Comparison of ENCODE assay signal across 14 mouse cellular contexts in the genomic region with DNA sequence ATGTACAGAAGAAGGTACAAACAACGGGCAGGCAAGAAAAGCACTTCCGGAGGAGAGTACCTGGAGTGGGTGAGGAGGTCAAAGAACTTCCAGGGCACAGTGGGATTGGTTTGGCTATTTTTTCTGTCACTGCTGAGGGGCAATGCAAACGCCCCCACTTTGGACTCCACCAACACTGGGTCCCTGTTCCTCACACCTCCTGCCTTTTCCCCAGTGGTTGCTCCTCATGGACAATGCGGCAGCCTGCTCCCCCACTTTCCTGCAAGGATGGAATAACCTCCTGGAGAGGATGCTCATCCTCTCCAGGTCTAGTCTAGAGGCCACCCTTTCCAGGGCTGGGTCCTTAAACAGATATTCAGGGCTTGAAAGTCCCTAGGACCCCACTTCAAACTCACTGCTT. TPM values are rescaled to one million over a fixed set of nuclear protein-coding genes. Genes with fewer than 3 reads are reported as not detected.
DNase-seq lines count a peak whose midpoint lies in the region; ATAC-seq and TF ChIP-seq lines count a peak whose summit lies in the region.
"Had no signal": no experiment of that assay in that cellular context is flagged by ENCODE, and none has a peak within 500 bp of the region (broad histone marks: within the 10 kb centered on the region; RNA-seq: fewer than 3 reads in every experiment).

No protein-coding gene starts in this region.

- no peak for DNase-seq in forebrain, embryonic 11.5 days (ENCODE audit: low spot score)
- DNase-seq in liver = no peak
- DNase-seq in gastrocnemius, adult 2 months = no peak
- DNase-seq in thymus, postnatal 4 days = no peak
- DNase-seq: adrenal gland, postnatal 10 days; cerebellum, adult 11-12 months; heart, postnatal 4 days; kidney, postnatal 14 days; liver, postnatal 0 days; thymus, postnatal 25 days had no signal

- no peaks in the 10 kb centered on the region for H3K9me3 ChIP-seq in intestine, embryonic 16.5 days (ENCODE audit: control insufficient read depth, low read length)
- no peaks in the 10 kb centered on the region for H3K9me3 ChIP-seq in intestine, embryonic 15.5 days
- H3K9me3 ChIP-seq in forebrain, embryonic 11.5 days (ENCODE audit: control insufficient read depth, low read length) = no peaks in the 10 kb centered on the region
- no peaks in the 10 kb centered on the region for H3K9me3 ChIP-seq in hindbrain, embryonic 16.5 days (ENCODE audit: control insufficient read depth, low read length)
- H3K9me3 ChIP-seq in midbrain, embryonic 15.5 days = no peaks in the 10 kb centered on the region

- H3K4me3 ChIP-seq in intestine, embryonic 16.5 days (ENCODE audit: low read length) = no peak overlapping the region; the same call in 1 of the 2 replicates
- H3K4me3 ChIP-seq in intestine, embryonic 15.5 days (replicated peaks) = no peak overlapping the region
- H3K4me3 ChIP-seq in forebrain, embryonic 11.5 days (ENCODE audit: low read depth, low read length) = peak overlapping the region; percentile 21; the same call in 1 of the 2 replicates
- peak overlapping the region; percentile 39 for H3K4me3 ChIP-seq in hindbrain, embryonic 16.5 days (ENCODE audit: low read length)
- no peak overlapping the region for H3K4me3 ChIP-seq in midbrain, embryonic 15.5 days
- no peak overlapping the region for H3K4me3 ChIP-seq in gastrocnemius, adult 2 months

- no peak for ATAC-seq in intestine, embryonic 16.5 days
- ATAC-seq in intestine, embryonic 15.5 days = no peak
- no peak for ATAC-seq in forebrain, embryonic 11.5 days (replicated peaks; ENCODE audit: low FRiP score)
- no peak for ATAC-seq in hindbrain, embryonic 16.5 days
- ATAC-seq in midbrain, embryonic 15.5 days (replicated peaks) = 0 out of 2 replicates have a peak, but pooled peaks have one; percentile 12
- ATAC-seq: liver, postnatal 0 days had no signal

- peak overlapping the region; percentile 54; the same call in 1 of the 2 replicates for H3K4me2 ChIP-seq in intestine, embryonic 16.5 days (ENCODE audit: low read depth, low read length)
- H3K4me2 ChIP-seq in intestine, embryonic 15.5 days (replicated peaks) = no peak overlapping the region
- H3K4me2 ChIP-seq in forebrain, embryonic 11.5 days (ENCODE audit: low read depth, low read length, severe bottlenecking) = peak overlapping the region; percentile 51; the same call in 1 of the 2 replicates
- H3K4me2 ChIP-seq in hindbrain, embryonic 16.5 days (ENCODE audit: low read length) = peak overlapping the region; percentile 81
- peak overlapping the region; percentile 57 for H3K4me2 ChIP-seq in midbrain, embryonic 15.5 days

- H3K9ac ChIP-seq in intestine, embryonic 16.5 days (ENCODE audit: low read depth, low read length) = no peak overlapping the region
- H3K9ac ChIP-seq in intestine, embryonic 15.5 days = no peak overlapping the region
- H3K9ac ChIP-seq in forebrain, embryonic 11.5 days (ENCODE audit: low read length) = no peak overlapping the region
- H3K9ac ChIP-seq in hindbrain, embryonic 16.5 days (ENCODE audit: low read depth, low read length) = no peak overlapping the region
- H3K9ac ChIP-seq in midbrain, embryonic 15.5 days = no peak overlapping the region
- H3K9ac ChIP-seq: liver, postnatal 0 days had no signal

- H3K4me1 ChIP-seq in intestine, embryonic 16.5 days (ENCODE audit: control insufficient read depth, insufficient read depth, low read length) = no peaks in the 10 kb centered on the region
- H3K4me1 ChIP-seq in intestine, embryonic 15.5 days (replicated peaks) = peaks cover 4% of the 10 kb centered on the region
- peaks cover 16% of the 10 kb centered on the region for H3K4me1 ChIP-seq in forebrain, embryonic 11.5 days (replicated peaks; ENCODE audit: control insufficient read depth, insufficient read depth, low read length)
- peaks cover 7% of the 10 kb centered on the region for H3K4me1 ChIP-seq in hindbrain, embryonic 16.5 days (ENCODE audit: control insufficient read depth, insufficient read depth, low read depth, low read length)
- peaks cover 10% of the 10 kb centered on the region for H3K4me1 ChIP-seq in midbrain, embryonic 15.5 days

- H3K27me3 ChIP-seq in intestine, embryonic 16.5 days (replicated peaks; ENCODE audit: control insufficient read depth, insufficient read depth, low read length) = peaks cover 50% of the 10 kb centered on the region
- peaks cover 70% of the 10 kb centered on the region for H3K27me3 ChIP-seq in intestine, embryonic 15.5 days (replicated peaks)
- H3K27me3 ChIP-seq in forebrain, embryonic 11.5 days (ENCODE audit: control insufficient read depth, insufficient read depth, low read length) = peaks cover 77% of the 10 kb centered on the region
- H3K27me3 ChIP-seq in hindbrain, embryonic 16.5 days (replicated peaks; ENCODE audit: control insufficient read depth, insufficient read depth, low read length) = peaks cover 41% of the 10 kb centered on the region
- peaks cover 71% of the 10 kb centered on the region for H3K27me3 ChIP-seq in midbrain, embryonic 15.5 days (replicated peaks)

- H3K36me3 ChIP-seq in intestine, embryonic 16.5 days (ENCODE audit: control insufficient read depth, insufficient read depth, low read length) = no peaks in the 10 kb centered on the region
- no peaks in the 10 kb centered on the region for H3K36me3 ChIP-seq in intestine, embryonic 15.5 days
- H3K36me3 ChIP-seq in forebrain, embryonic 11.5 days (ENCODE audit: control insufficient read depth, insufficient read depth, low read length) = no peaks in the 10 kb centered on the region
- H3K36me3 ChIP-seq in hindbrain, embryonic 16.5 days (ENCODE audit: control insufficient read depth, insufficient read depth, low read length) = no peaks in the 10 kb centered on the region
- H3K36me3 ChIP-seq in midbrain, embryonic 15.5 days (replicated peaks) = no peaks in the 10 kb centered on the region

- no peak for TF ChIP-seq CTCF in gastrocnemius, adult 2 months (IDR thresholded peaks at IDR 0.05)

- no peak overlapping the region for H3K27ac ChIP-seq in intestine, embryonic 16.5 days (ENCODE audit: low read length)
- no peak overlapping the region for H3K27ac ChIP-seq in intestine, embryonic 15.5 days
- no peak overlapping the region for H3K27ac ChIP-seq in forebrain, embryonic 11.5 days (ENCODE audit: low read depth, low read length)
- H3K27ac ChIP-seq in hindbrain, embryonic 16.5 days (ENCODE audit: low read depth, low read length) = no peak overlapping the region
- H3K27ac ChIP-seq in midbrain, embryonic 15.5 days = no peak overlapping the region
- H3K27ac ChIP-seq in gastrocnemius, adult 2 months = no peak overlapping the region

- intact Hi-C loops in gastrocnemius, adult 2 months (cut with DNase I) = no loop called here

- WGBS in intestine, embryonic 16.5 days = 22% methylated on average over 4 of the region's 4 CpGs
- 11% methylated on average over 4 of the region's 4 CpGs for WGBS in intestine, embryonic 15.5 days
- WGBS in forebrain, embryonic 11.5 days = 3% methylated on average over 4 of the region's 4 CpGs
- 16% methylated on average over 4 of the region's 4 CpGs for WGBS in hindbrain, embryonic 16.5 days
- WGBS in midbrain, embryonic 15.5 days = 26% methylated on average over 4 of the region's 4 CpGs

RNA-seq across cellular contexts. Expression of gene Faah, which starts 38.8 kb away (rescaled TPM):
- 83.7 and 108 TPM in 2 replicates for polyA plus RNA-seq in intestine, embryonic 16.5 days (2015; fragmentation: Nextera tagmentation; extraction: Ambion mirVana)
- polyA plus RNA-seq in intestine, embryonic 15.5 days (2015; fragmentation: Nextera tagmentation; extraction: Ambion mirVana) = 48.2 and 57.6 TPM in 2 replicates
- polyA plus RNA-seq in forebrain, embryonic 11.5 days (2014; fragmentation: Nextera tagmentation; extraction: Ambion mirVana) = 1.2 and 1.7 TPM in 2 replicates
- polyA plus RNA-seq in hindbrain, embryonic 16.5 days (2015; fragmentation: Nextera tagmentation; extraction: Ambion mirVana) = 23.8 and 27.5 TPM in 2 replicates
- 26.3 and 26.7 TPM in 2 replicates for polyA plus RNA-seq in midbrain, embryonic 15.5 days (2015; fragmentation: Nextera tagmentation; extraction: Ambion mirVana)
- total RNA-seq in gastrocnemius, adult 2 months (2021) = under 1 TPM; 0.20 to 0.22 TPM

RNA-seq across cellular contexts. Expression of gene Dmbx1, which starts 39.2 kb away (rescaled TPM):
- not detected in 2 replicates for polyA plus RNA-seq in intestine, embryonic 16.5 days (2015; fragmentation: Nextera tagmentation; extraction: Ambion mirVana)
- not detected in 2 replicates for polyA plus RNA-seq in intestine, embryonic 15.5 days (2015; fragmentation: Nextera tagmentation; extraction: Ambion mirVana)
- polyA plus RNA-seq in forebrain, embryonic 11.5 days (2014; fragmentation: Nextera tagmentation; extraction: Ambion mirVana) = 0.35 and 0.48 TPM in 2 replicates
- 5.8 and 6.8 TPM in 2 replicates for polyA plus RNA-seq in hindbrain, embryonic 16.5 days (2015; fragmentation: Nextera tagmentation; extraction: Ambion mirVana)
- polyA plus RNA-seq in midbrain, embryonic 15.5 days (2015; fragmentation: Nextera tagmentation; extraction: Ambion mirVana) = 10.9 and 12.7 TPM in 2 replicates
- total RNA-seq in gastrocnemius, adult 2 months (2021) = not detected
- total RNA-seq: adrenal gland, postnatal 10 days; heart, postnatal 4 days had no signal
- polyA plus RNA-seq: liver, postnatal 0 days had no signal

Comparison
In these comparisons a context has a peak if more than half of its experiments do, and no peak if none do; other contexts are left out.
1. H3K4me3 ChIP-seq: peak in forebrain, embryonic 11.5 days (single experiment) and hindbrain, embryonic 16.5 days (single experiment); none in intestine, embryonic 16.5 days (single experiment), intestine, embryonic 15.5 days (single experiment), midbrain, embryonic 15.5 days (single experiment) and gastrocnemius, adult 2 months (single experiment).